Mouse (Mus musculus): ENCODE data around the gene Tmem253.

The Tmem253 gene

GRCm38 (mm10) chr14:52006771-52007170, 8.7 kb upstream of the Tmem253 start:
- DNase-seq (ENCODE audit: low spot score in 2 of 2): no peak

GRCm38 (mm10) chr14:52008321-52009203, 6.9 kb upstream of the Tmem253 start:
- DNase-seq (ENCODE audit: low spot score in 2 of 2): peak; percentile 89 to 93

DNA sequence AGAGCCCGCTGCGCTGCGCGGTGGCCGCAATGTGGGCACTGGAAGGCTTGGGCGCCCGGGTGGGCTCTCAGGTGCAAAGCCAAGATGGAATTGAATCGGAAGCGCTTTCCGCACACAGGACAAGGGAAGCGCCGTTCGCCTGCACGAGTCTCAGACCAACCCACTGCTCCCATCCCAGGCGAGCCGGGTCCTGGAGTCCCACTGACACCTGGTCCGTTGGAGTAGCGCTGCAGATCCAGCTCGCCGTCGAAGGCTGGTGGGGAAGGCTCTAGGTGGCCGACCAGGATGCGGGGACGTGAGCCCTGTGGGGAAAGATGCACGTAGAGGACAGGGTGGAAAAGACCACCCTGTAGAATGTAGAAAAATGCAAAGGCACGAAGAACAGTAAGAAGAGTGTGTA, 6.1 kb upstream of the Tmem253 start:
- DNase-seq (ENCODE audit: low spot score in 2 of 2): no peak

GRCm38 (mm10) chr14:52009841-52010240, 5.6 kb upstream of the Tmem253 start:
- no peak for DNase-seq (ENCODE audit: low spot score in 2 of 2)

DNA sequence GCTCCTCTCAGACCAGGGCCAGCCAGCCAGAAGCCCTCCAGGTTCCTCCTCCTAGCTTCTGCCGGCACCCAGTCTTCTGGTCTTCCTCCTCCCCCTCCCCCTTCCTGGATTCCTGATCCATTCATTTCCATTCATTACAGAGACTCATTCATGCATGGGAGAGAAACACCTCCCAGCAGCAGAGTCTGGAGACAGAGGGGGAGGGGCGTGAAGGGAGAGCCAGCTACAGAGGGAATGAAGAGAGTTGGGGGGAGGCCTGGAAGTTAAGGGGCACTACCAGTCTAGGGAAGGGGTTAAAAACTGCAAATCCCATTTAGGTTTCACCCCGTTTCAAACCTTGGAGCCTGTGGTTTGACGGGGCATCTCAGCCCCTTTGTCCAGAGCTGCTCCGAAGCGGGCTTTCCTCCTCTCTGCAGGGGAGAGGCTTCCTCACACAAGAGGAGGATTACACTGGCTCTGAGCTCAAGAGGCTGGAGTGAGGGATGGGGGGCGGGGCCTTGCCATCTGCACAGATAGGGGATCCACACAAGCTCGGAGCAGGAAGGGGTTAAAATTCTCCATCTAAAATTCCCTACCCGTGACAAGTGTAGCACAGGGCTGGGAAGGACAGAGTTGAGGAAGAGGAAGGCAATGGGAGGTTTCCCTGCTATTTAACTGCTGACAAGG, 4.9 kb upstream of the Tmem253 start:
- DNase-seq (ENCODE audit: low spot score in 2 of 2): peak in 1 of 2 experiments; percentile 61

DNA sequence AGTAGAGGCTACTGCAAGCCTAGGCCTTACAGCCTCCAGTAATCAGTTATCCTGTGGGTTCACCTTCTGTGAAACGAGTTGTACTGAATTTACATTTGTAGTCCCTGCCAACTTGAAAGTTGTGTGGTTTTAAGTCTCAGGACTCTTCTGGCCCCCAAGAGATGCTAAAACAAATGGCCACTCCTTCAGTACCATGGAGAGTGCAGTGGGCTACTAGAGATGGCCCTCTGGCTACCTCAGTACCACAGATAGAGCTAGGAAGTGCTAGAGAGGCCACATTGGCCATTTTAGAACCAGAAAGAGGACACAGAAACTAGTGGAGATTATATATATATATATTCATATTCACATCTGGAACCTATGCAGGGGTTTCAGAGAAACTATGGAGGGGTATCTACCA, 3.8 kb upstream of the Tmem253 start:
- no peak for DNase-seq (ENCODE audit: low spot score in 2 of 2)

DNA sequence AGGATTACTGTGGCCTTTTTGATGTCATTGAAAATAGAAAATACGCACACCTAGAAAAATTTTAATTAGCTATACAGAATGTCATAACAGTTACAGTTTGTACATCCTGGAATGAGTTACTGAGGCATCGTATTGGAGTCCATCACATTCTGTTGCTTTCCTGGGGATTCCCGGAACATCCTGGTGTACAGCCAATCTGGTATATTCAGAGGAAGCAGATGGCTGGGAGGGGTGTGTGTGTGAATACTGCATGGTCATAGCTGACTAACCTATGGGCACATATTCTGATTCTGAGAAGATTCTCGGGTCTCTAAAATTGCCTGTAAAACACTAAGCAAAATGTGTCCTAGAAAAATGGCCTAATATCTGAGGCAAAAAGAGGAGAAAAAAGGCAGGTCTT, 3.4 kb upstream of the Tmem253 start:
- DNase-seq (ENCODE audit: low spot score in 2 of 2): peak; percentile 58 to 79

- no peak for DNase-seq (ENCODE audit: low spot score in 2 of 2)
Measured at GRCm38 (mm10) chr14:52012553-52012952, 2.9 kb upstream of the Tmem253 start.

DNA sequence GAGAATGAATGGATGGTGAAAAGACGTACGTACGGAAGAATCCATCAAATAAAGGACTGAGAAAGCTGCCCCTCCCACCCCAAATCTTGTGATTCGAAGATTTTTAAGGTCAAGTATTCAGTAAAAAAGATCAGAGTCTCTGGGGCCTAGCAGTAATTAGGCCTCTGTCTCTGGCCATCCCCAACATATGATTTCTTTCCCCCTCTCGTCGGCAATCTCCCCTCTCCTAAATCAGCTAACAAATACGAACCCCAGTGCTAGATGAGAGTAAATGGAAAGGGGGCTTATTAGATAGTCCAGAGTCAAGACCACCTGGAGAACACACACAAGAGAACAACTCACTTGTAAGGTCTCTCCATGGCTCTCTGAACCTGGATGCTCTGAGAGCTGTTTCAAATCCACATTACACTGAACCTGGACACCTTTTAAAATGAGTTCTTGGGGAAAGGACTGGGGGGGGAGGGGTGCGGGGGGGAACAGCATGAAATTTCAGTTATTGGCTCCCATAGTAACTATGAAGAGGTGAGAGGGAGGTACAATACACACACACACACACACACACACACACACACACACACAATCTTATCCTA, 2.3 kb upstream of the Tmem253 start:
- no peak for DNase-seq (ENCODE audit: low spot score in 2 of 2)

DNA sequence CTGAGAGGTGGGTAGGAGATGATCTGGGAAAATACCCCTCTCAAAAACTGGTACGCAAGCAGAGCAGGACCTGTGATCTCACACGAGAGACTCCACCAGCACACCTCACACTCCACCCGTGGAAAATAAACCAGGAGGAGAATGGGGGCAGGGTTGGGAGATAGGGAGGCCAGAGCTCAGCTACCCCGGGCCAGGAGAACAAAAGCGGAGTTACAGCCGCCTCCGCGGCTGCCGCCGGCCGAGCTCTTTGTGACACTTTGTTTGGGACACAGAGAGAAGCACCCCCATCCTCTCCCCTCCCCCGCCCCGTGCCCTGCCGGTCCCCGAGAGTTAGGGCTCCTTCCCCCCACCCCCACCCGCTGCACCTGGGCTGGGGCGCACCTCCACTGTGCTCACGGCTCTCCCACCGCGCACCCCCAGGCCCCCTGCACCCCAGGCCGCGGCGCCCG, 1.7 kb upstream of the Tmem253 start:
- no peak for DNase-seq (ENCODE audit: low spot score in 2 of 2)

- no peak for DNase-seq (ENCODE audit: low spot score in 2 of 2)
Measured at GRCm38 (mm10) chr14:52014271-52014760, 1.1 kb upstream of the Tmem253 start.

DNA sequence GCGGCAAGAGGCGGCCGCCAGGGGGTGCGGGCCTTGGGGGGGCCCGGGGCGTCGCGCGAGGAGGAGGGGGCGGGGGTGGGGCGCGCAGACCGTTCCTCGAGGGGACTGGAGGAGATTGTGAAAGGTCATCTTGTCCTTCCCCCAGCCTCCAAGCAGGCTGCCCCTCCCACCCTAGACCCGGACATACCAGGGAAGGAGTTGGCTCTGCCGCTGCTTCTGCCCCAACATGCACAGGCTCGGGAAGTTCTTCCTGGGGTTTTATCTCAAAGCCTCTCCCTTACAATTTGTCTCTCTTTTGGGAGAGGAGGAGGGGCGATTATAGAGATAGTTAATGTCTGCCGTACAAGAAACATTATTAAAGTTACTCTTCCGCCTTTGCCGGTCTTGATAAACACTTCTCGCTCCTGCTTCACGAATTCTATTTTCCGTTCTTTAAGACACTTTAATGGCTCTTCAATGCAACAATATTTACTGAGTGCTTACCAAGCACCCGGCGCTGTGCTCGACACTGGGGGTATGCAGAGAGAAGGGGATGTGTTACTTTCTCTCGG, 622 bp upstream of the Tmem253 start:
- no peak for DNase-seq (ENCODE audit: low spot score in 2 of 2)

DNA sequence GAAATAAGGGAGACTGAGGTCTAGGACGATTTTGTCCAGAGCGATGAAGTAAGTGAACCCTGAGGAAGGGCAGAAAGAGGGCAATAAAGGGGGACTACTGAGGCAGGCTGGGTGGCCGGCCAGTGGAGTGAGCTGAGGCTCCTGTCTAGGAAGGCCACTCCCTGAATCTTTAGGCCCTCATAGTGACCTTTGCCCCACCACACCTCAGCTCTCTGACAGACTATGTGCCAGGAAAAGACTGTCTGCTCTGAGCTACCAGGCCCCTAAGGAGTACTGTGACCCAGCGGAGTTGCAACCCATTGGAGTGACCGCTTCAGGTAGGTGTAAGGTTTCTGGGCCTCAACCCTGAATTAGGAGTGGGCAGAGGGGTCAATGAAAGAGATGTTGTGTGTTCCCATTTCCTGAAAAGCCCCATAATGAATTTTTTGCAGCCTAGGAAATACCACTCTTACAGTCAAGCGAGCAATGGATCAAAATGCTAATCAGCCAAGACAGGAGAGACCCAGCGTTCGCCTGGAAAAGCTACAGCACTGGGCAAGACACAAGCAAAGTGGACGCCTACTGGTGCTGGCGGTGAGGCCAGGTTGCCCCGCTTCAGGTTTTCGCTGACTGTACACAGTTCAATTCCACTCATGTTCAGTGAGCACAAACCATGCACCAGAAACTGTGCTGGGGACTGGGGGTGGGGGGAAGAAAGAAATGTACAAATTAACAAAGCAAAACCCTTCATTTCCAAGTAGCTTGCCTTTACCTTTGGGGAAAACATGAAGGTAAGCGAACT, 1.4 kb downstream of the Tmem253 start:
- no peak for DNase-seq (ENCODE audit: low spot score in 2 of 2)

- DNase-seq (ENCODE audit: low spot score in 2 of 2): no peak
Measured at GRCm38 (mm10) chr14:52017662-52018061, 2.2 kb downstream of the Tmem253 start.

GRCm38 (mm10) chr14:52018248-52019050, 3.0 kb downstream of the Tmem253 start:
- DNase-seq (ENCODE audit: low spot score in 2 of 2): no peak

- DNase-seq (ENCODE audit: low spot score in 2 of 2): no peak
Measured at GRCm38 (mm10) chr14:52019051-52019589, 3.7 kb downstream of the Tmem253 start.

DNA sequence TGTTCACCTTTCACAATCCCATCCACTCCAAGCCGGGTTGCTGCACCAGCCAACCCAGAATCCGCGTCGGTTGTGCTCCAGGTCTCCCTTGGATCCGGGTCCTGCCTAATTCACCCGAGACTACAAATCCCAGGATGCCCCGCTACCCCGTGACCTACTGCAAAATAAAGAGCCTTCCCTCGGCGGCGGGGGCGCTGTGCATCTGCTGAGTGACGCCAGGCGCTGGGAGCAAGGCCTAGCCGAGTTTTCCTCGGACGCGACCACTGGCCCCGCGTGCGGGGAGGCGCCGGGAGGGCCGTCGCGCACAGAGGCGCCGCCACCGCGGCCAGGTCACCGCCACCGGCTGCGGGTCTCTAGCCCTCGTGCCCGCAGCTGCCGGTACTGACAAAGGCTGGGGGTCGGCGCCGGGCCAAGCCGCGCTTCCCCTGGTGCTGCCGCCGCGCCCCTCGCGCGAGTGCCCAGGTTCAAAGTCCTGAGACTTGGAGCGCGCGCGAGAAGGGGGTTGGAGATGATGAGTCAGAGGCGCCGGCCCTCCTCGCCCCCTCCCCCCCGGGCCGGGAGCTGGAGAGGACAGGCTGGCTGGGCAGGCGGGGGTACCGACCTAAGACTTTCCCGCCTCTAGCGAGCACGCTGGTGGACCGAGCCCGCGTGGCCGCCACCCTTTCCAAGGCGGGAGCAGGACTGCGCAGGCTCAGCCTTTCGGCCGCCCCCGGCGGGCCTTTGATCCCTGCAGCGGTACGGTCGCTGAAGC, 4.3 kb downstream of the Tmem253 start:
- peak; percentile 98 to 99 for DNase-seq (ENCODE audit: low spot score in 2 of 2)

- DNase-seq (ENCODE audit: low spot score in 2 of 2): peak; percentile 72 to 76
Measured at GRCm38 (mm10) chr14:52020486-52021137, 5.2 kb downstream of the Tmem253 start, which contains the start of gene Zfp219. Zfp219 (minus strand) TSS chr14:52020733.

GRCm38 (mm10) chr14:52021138-52021529, 5.7 kb downstream of the Tmem253 start:
- DNase-seq (ENCODE audit: low spot score in 2 of 2): no peak

All from frontal cortex, postnatal 36 days (tissue).